Mouse (Mus musculus): ENCODE measurements around the gene Abca13.
"Not testable (repeated sequence)": the region's sequence is repeated elsewhere in the genome, so short reads cannot be mapped to it uniquely, and the experiment has no call there.

The Abca13 gene

GRCm38 (mm10) chr11:9191555-9192131 lies at the start of gene Abca13:
TSS of gene Abca13 (plus strand) at chr11:9191942.
- DNase-seq (ENCODE audit: low read depth): no peak

GRCm38 (mm10) chr11:9145113-9145512 lies 46.6 kb upstream of the Abca13 start:
- no peak for DNase-seq (ENCODE audit: low read depth)

GRCm38 (mm10) chr11:9146115-9146514 lies 45.6 kb upstream of the Abca13 start:
- no peak for DNase-seq (ENCODE audit: low read depth)

DNA sequence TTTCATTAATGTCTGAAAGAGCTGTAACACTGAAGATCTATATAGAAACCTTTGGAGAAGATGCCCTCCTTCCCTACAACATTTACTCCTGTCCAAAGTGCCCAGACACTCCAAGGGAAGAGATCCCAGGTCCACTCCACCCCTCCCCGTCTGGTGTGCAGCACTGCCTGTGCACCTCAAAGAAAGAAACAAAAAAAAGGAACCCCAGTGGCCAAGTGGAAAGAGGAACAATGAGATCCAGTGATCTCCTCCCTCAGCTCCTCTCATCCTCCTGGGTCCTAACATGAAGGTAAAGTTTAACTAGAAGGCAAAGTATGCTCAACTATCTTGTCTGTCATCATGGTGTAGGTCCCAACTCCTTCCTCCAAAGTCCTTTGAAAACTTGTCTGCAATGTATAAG lies 45.1 kb upstream of the Abca13 start:
- DNase-seq (ENCODE audit: low read depth): no peak

GRCm38 (mm10) chr11:9148206-9148605 lies 43.5 kb upstream of the Abca13 start:
- DNase-seq (ENCODE audit: low read depth): no peak

GRCm38 (mm10) chr11:9150403-9150802 lies 41.3 kb upstream of the Abca13 start:
- not testable (repeated sequence) for DNase-seq (ENCODE audit: low read depth)

DNA sequence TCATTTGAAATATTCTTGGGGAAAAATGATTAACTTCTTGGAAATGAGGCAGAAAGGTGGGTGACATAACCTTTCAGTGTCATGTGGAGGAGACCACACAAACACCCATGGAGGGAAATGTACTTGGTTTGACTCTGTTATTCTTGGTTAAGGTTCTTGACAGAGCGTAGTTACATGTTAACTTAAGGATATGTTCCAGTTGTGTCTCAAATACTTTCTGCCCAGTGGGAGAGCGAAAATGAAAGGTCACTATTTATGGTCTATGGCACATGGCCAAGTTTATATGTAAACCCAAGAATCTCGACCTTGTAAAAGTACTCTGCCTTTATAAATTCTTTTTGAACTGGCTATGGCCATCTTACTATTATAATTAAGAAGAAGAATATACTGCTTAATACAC lies 31.8 kb upstream of the Abca13 start:
- DNase-seq (ENCODE audit: low read depth): no peak

- DNase-seq (ENCODE audit: low read depth): no peak
Observed at GRCm38 (mm10) chr11:9167331-9167730, 24.4 kb upstream of the Abca13 start.

GRCm38 (mm10) chr11:9181477-9181876 lies 10.3 kb upstream of the Abca13 start:
- DNase-seq (ENCODE audit: low read depth): no peak

DNA sequence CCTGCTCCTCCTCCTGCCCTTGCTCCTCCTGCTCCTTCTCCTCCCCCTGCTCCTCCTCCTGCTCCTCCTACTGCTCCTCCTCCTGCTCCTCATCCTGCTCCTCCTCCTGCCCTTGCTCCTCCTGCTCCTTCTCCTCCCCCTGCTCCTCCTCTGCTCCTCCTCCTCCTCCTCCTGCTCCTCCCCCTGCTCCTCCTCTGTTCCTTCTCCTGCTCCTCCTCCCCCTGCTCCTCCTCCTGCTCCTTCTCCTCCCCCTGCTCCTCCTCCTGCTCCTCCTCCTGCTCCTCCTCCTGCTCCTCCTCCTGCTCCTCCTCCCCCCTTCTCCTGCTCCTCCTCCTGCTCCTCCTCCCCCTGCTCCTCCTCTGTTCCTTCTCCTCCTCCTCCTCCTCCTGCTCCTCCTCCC lies 2.3 kb upstream of the Abca13 start:
- DNase-seq (ENCODE audit: low read depth): not testable (repeated sequence)

DNA sequence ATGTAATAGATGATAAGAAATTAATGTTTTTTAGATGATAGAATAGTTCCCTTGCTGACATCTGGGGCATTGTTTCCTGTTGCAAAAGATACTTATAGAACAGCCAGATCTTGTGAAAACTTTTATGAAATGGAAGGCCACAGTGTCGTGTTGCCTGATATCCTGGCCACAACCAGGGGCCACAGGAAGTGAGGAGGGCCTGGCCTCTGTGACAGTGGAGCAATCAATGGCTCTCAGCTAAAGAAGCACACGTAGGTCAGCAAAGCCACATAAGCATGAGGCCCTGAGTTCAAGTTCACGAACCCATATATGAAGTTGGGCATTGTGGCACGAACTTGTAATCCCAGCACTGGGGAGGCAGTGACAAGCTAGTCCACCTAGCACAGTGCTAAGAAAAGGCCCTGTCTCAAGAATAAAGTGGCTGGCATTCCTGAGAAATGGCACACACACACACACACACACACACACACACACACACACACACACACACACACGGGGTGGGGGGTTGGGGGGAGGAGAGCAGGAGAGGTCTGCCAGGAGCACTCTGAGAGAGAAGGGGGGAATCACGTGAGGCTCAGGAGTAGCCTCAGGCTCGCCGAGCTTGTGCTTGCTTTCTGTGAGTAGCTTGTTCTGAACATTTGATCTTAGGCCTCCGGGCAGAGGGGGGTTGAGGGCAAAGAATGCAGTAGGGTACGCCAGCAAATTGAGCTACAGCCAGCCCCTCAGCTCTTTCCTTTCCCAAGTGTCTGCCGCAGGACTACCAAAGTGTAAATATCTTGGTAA lies 779 bp upstream of the Abca13 start:
- no peak for DNase-seq (ENCODE audit: low read depth)

DNA sequence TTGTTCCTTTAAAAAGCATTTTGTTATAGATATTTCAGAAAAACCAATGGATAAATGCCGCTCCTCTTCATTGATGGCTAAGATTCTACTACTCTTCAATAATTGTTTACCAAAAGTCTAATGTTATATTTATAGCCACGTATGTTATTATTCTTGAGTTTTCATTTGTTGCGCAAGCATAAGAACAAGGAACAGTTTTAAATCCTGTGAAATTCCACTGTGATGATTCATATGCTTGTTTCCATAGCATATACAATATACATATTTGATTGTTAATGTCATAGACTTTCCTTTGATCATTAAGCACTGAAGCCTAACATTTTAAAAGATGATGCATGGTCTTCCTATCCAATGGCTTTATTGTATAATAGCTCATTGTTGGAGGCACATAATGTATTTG lies 3.1 kb downstream of the Abca13 start:
- no peak for DNase-seq (ENCODE audit: low read depth)

DNA sequence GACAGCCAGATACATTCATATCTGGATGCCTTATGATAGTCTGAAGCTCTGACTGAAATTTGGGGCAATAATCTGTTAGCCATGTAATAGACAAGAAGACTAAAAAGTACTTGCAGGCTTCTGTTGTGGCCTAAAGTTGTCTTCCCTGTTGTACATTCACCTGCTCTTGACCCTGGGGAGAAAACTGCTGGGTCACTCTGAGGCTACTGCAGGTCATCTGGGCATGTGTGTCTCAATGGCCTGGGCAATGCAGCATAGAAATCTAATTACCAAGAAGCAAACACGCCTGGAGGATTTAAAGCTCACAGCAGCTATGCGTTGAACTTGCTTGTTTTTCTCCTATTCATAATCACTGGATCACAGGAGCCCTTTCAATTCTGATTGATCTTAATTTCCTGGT lies 8.1 kb downstream of the Abca13 start:
- DNase-seq (ENCODE audit: low read depth): no peak

DNA sequence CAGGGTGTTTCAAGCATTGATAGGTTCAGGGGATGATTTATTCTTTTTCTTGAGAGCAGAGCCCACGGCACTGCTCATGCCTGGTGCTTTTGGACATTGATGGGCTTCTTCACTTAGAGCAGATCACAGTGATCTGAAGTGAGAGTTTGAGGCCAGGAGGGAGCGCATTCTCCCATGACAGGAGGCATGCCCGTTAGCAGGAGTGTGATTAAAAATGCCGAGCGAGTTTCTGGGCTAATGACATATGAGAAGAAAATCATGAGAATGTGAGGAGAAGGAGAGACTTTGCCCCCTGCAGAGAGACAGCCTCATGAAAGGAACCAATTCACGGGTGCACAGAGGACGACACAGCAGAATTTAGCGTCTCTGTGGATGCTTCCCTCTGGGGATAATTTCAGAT lies 19.0 kb downstream of the Abca13 start:
- DNase-seq (ENCODE audit: low read depth): no peak

- DNase-seq (ENCODE audit: low read depth): no peak
Observed at GRCm38 (mm10) chr11:9213580-9213979, 21.8 kb downstream of the Abca13 start.

- DNase-seq (ENCODE audit: low read depth): no peak
Observed at GRCm38 (mm10) chr11:9216252-9216651, 24.5 kb downstream of the Abca13 start.

DNA sequence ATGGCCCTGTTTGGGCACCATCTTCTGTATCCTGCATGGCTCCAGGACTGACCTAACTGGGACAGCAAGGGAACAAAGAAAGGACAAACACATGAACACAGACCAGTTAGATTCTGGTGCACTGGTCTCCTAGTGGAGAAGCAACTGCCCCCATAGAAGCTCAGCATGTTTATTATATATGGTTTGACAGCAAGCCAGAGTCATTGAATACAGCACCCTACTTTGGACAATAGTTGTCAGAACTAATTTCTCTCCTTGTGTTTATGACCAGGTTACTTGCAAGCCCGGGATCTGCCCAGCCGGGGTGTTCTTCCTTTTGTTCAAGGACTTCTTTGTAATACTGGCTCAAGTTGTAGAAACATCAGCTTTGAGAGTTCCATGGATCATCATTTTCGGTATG lies 28.8 kb downstream of the Abca13 start:
- DNase-seq (ENCODE audit: low read depth): no peak

DNA sequence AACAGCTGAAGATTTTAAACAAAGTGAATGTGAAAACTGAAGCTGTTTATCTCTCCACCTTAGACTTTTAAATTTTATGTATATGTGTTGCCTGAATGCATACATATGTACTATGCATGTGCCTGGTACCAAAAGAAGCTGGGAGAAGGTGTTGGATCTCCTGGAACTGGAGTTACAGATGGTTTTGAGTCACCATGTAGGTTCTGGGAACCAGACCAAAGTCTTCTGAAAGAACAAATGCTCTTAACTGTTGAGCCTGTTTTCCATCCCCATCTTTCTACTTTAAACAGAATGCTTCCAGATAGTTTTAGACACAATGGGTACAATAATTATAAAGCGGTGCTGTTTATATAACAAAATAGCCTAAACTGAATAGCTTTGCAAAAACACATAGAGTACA lies 29.9 kb downstream of the Abca13 start:
- DNase-seq (ENCODE audit: low read depth): no peak

- DNase-seq (ENCODE audit: low read depth): no peak
Observed at GRCm38 (mm10) chr11:9226399-9226798, 34.7 kb downstream of the Abca13 start.

GRCm38 (mm10) chr11:9249627-9250026 lies 57.9 kb downstream of the Abca13 start:
- not testable (repeated sequence) for DNase-seq (ENCODE audit: low read depth)

DNA sequence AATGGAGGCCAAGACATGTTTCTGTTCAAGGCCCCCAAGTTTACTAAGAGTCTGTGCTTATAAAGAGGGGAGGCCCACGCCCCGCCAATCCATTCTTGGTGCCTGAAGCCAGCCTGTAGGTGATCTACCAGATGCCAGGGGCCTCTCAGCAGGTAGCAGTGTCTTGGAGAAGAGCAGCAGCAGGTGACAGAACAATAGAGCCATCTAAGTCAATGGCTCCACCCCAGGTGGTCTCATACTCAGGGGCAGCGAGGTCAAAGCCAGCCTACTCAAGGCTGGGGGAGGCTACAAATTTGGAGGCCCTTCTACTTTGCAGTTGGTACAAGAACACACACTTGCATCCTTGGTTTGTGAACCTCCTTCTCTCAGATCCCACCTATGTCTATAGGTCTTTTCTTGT lies 71.3 kb downstream of the Abca13 start:
- DNase-seq (ENCODE audit: low read depth): not testable (repeated sequence)

DNA sequence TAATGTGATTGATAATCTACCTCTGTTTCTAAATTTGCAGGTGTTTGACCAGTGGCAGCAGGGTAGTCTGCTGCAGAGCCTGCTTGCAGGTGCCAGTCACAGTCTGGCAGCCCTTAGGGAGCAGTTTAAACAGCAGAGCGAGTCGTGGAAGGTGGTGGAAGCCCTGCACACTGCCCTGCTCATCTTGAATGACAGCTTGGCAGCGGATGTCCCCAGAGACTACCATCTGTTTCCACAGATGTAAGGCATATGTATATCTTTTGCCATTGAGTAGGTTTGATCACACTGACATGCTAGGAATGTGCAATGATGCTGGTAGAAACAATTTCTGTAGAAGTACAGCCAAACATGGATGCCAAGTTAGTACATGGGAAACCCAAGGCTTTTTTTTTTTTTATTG lies 77.3 kb downstream of the Abca13 start:
- DNase-seq (ENCODE audit: low read depth): no peak

- no peak for DNase-seq (ENCODE audit: low read depth)
Observed at GRCm38 (mm10) chr11:9285204-9285603, 93.5 kb downstream of the Abca13 start.

- DNase-seq (ENCODE audit: low read depth): no peak
Observed at GRCm38 (mm10) chr11:9285759-9286158, 94.0 kb downstream of the Abca13 start.

Measured in c-Kit-positive CD71-negative TER-119-negative erythroid progenitor cells, embryonic 14.5 days (primary cell).